Mouse (Mus musculus) lung, postnatal 25 days (tissue): ENCODE results near the gene Uroc1.

ENCODE experiments used
- DNase-seq: peaks from one replicate; pipeline ENCODE4 v3.0.0; 2022; ENCODE audit warnings: low spot score

Gene Uroc1

GRCm38 (mm10) chr6:90332561-90333425, at the start of gene Uroc1:
TSS of gene Uroc1 (plus strand) at chr6:90333284.
- no peak for DNase-seq

GRCm38 (mm10) chr6:90288265-90288664, 44.8 kb upstream of the Uroc1 start:
- DNase-seq, result no peak

- no peak for DNase-seq
Observed at GRCm38 (mm10) chr6:90300919-90301318, 32.2 kb upstream of the Uroc1 start, which contains the start of gene BC048671. TSS of gene BC048671 (plus strand) at chr6:90301219.

- no peak for DNase-seq
Observed at GRCm38 (mm10) chr6:90306315-90306975, 26.6 kb upstream of the Uroc1 start.

- no peak for DNase-seq
Observed at GRCm38 (mm10) chr6:90308839-90309778, 24.0 kb upstream of the Uroc1 start.

GRCm38 (mm10) chr6:90315961-90316360, 17.1 kb upstream of the Uroc1 start:
- DNase-seq, result no peak

GRCm38 (mm10) chr6:90317510-90318258, 15.4 kb upstream of the Uroc1 start:
- DNase-seq, result no peak

- no peak for DNase-seq
Observed at GRCm38 (mm10) chr6:90319019-90319418, 14.1 kb upstream of the Uroc1 start.

GRCm38 (mm10) chr6:90319475-90320191, 13.5 kb upstream of the Uroc1 start:
- no peak for DNase-seq

GRCm38 (mm10) chr6:90320429-90320828, 12.7 kb upstream of the Uroc1 start:
- no peak for DNase-seq

- DNase-seq, result no peak
Observed at GRCm38 (mm10) chr6:90321811-90322210, 11.3 kb upstream of the Uroc1 start.

GRCm38 (mm10) chr6:90324026-90324425, 9.1 kb upstream of the Uroc1 start:
- DNase-seq, result no peak

GRCm38 (mm10) chr6:90324463-90324862, 8.6 kb upstream of the Uroc1 start:
- DNase-seq, result no peak

GRCm38 (mm10) chr6:90324991-90325390, 8.1 kb upstream of the Uroc1 start, which contains the start of gene Chst13:
TSS of gene Chst13 (minus strand) at chr6:90325185.
- peak; percentile 20 for DNase-seq

GRCm38 (mm10) chr6:90327670-90328069, 5.4 kb upstream of the Uroc1 start:
- no peak for DNase-seq

- DNase-seq, result no peak
Observed at GRCm38 (mm10) chr6:90329953-90330352, 3.1 kb upstream of the Uroc1 start.

- DNase-seq, result no peak
Observed at GRCm38 (mm10) chr6:90334244-90334643, 1.2 kb downstream of the Uroc1 start.

GRCm38 (mm10) chr6:90342343-90342742, 9.3 kb downstream of the Uroc1 start:
- no peak for DNase-seq

- DNase-seq, result peak; percentile 57
Observed at GRCm38 (mm10) chr6:90347183-90347582, 14.1 kb downstream of the Uroc1 start.

- no peak for DNase-seq
Observed at GRCm38 (mm10) chr6:90348500-90348899, 15.4 kb downstream of the Uroc1 start.

- DNase-seq, result no peak
Observed at GRCm38 (mm10) chr6:90350011-90350410, 16.9 kb downstream of the Uroc1 start.
